Mouse (Mus musculus): ENCODE results near the gene Mapkap1.
A peak's percentile ranks its signal among the peaks of the same experiment; 100 is the strongest.

Mapkap1 gene

GRCm38 (mm10) chr2:34406601-34407464, at the start of gene Mapkap1:
Mapkap1 (plus strand) TSS chr2:34406771.
- peak; percentile 98 for DNase-seq (ENCODE audit: low read depth, low spot score)

GRCm38 (mm10) chr2:34363678-34364077, 42.9 kb upstream of the Mapkap1 start:
- DNase-seq (ENCODE audit: low read depth, low spot score): no peak

- no peak for DNase-seq (ENCODE audit: low read depth, low spot score)
Observed at GRCm38 (mm10) chr2:34367024-34367423, 39.5 kb upstream of the Mapkap1 start.

GRCm38 (mm10) chr2:34368396-34368795, 38.2 kb upstream of the Mapkap1 start:
- no peak for DNase-seq (ENCODE audit: low read depth, low spot score)

GRCm38 (mm10) chr2:34370349-34370724, 36.2 kb upstream of the Mapkap1 start:
- DNase-seq (ENCODE audit: low read depth, low spot score): no peak

- peak; percentile 39 for DNase-seq (ENCODE audit: low read depth, low spot score)
Observed at GRCm38 (mm10) chr2:34370725-34371440, 35.7 kb upstream of the Mapkap1 start.

GRCm38 (mm10) chr2:34371441-34372304, 34.9 kb upstream of the Mapkap1 start:
- peak; percentile 52 for DNase-seq (ENCODE audit: low read depth, low spot score)

GRCm38 (mm10) chr2:34372305-34373301, 34.0 kb upstream of the Mapkap1 start, which contains the start of gene Pbx3:
Pbx3 (minus strand) TSS chr2:34373142.
- DNase-seq (ENCODE audit: low read depth, low spot score): peak; percentile 99

GRCm38 (mm10) chr2:34373886-34374285, 32.7 kb upstream of the Mapkap1 start:
- DNase-seq (ENCODE audit: low read depth, low spot score): no peak

- DNase-seq (ENCODE audit: low read depth, low spot score): no peak
Observed at GRCm38 (mm10) chr2:34374349-34374748, 32.2 kb upstream of the Mapkap1 start.

- DNase-seq (ENCODE audit: low read depth, low spot score): no peak
Observed at GRCm38 (mm10) chr2:34378930-34379329, 27.6 kb upstream of the Mapkap1 start.

GRCm38 (mm10) chr2:34399535-34399934, 7.0 kb upstream of the Mapkap1 start:
- DNase-seq (ENCODE audit: low read depth, low spot score): peak; percentile 73

- DNase-seq (ENCODE audit: low read depth, low spot score): peak; percentile 20
Observed at GRCm38 (mm10) chr2:34407596-34407995, 1.0 kb downstream of the Mapkap1 start.

- DNase-seq (ENCODE audit: low read depth, low spot score): no peak
Observed at GRCm38 (mm10) chr2:34408341-34408740, 1.8 kb downstream of the Mapkap1 start.

GRCm38 (mm10) chr2:34409741-34410340, 3.3 kb downstream of the Mapkap1 start:
- no peak for DNase-seq (ENCODE audit: low read depth, low spot score)

GRCm38 (mm10) chr2:34420256-34420655, 13.7 kb downstream of the Mapkap1 start:
- peak; percentile 33 for DNase-seq (ENCODE audit: low read depth, low spot score)

- DNase-seq (ENCODE audit: low read depth, low spot score): no peak
Observed at GRCm38 (mm10) chr2:34424186-34424585, 17.6 kb downstream of the Mapkap1 start.

- no peak for DNase-seq (ENCODE audit: low read depth, low spot score)
Observed at GRCm38 (mm10) chr2:34425573-34426223, 19.1 kb downstream of the Mapkap1 start.

GRCm38 (mm10) chr2:34430663-34431062, 24.1 kb downstream of the Mapkap1 start:
- DNase-seq (ENCODE audit: low read depth, low spot score): no peak

All from R1 (cell line).